Mouse (Mus musculus): ENCODE results near the gene Zswim9. TPM values are rescaled to one million over a fixed set of nuclear protein-coding genes. Genes with fewer than 3 reads are reported as not detected.
"Not testable (repeated sequence)": the region's sequence is repeated elsewhere in the genome, so short reads cannot be mapped to it uniquely, and the experiment has no call there.

The Zswim9 gene
- polyA plus RNA-seq, 1 experiment from 2014 or later, result 16.0 TPM

- Histone ChIP-seq H3K9me3 (no peaks in the 10 kb centered on the region), H3K27me3 (no peaks in the 10 kb centered on the region), H3K27ac (no peak overlapping the region), H3K36me3 (peaks cover 99% of the 10 kb centered on the region), H3K4me3 (replicated peaks) (no peak overlapping the region), H3K4me1 (replicated peaks) (no peaks in the 10 kb centered on the region), H3K4me2 (replicated peaks) (no peak overlapping the region), H3K9ac (replicated peaks) (no peak overlapping the region)
- no peak for ATAC-seq
- 90% methylated on average over 7 of the region's 7 CpGs for WGBS
These were observed 16.7 kb upstream of the Zswim9 start for GRCm38 (mm10) chr7:13295256-13295655.

DNA sequence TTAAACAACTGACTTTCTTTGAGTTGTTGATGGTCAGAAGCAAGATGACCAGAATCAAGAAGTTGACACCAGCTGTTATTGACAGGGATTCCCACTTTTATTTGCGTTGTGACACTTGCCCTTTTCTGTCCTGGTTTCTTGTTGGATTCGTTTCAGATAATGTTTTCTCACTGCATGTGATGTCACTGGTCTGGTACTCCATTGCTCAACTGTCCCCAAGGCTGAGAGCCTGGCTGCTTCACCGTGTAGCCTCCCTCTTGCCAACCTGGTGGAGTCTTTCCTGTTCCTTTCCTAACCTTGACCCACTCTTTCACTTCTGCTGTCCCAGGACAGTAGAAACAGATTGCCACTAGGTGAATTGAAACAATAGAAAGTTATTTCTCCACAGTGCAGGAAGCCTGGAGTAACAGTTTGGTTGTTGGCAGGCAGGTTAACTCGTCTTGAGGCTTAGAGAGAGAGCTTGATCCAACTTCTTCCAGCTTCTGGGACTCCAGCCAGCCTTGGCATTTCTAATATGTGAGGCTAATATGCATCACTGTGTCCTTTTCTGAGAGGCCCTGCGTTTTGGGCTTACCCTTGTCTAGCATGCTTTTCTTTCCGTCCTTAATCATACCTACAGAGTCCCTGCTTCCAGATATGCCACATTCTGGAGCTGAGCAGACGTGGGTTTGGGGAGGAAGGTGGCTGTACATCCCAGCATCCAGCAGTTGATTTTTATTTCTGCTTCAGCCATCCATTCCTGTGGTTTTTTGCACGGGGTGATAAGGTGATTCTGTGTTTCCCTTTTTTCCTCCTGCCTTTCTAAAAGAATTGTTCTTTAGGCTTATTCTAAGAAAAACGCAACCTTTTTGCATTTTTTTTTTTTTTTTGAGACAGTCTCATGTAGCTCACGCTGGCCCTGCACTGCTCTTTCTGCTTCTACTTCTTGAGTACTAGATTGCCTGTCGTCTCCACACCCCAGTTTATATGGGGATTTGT, 15.6 kb upstream of the Zswim9 start:
- Histone ChIP-seq H3K4me3 (replicated peaks) (no peak overlapping the region), H3K27me3 (no peaks in the 10 kb centered on the region), H3K9me3 (no peaks in the 10 kb centered on the region), H3K36me3 (peaks cover 99% of the 10 kb centered on the region), H3K4me2 (replicated peaks) (no peak overlapping the region), H3K9ac (replicated peaks) (no peak overlapping the region), H3K4me1 (replicated peaks) (no peaks in the 10 kb centered on the region), H3K27ac (no peak overlapping the region)
- no peak for ATAC-seq
- WGBS, result 90% methylated on average over 11 of the region's 11 CpGs

- peaks cover 84% of the 10 kb centered on the region for H3K36me3 ChIP-seq
- H3K4me3 ChIP-seq (replicated peaks), result no peak overlapping the region
- no peaks in the 10 kb centered on the region for H3K27me3 ChIP-seq
- no peak overlapping the region for H3K4me2 ChIP-seq (replicated peaks)
- no peaks in the 10 kb centered on the region for H3K4me1 ChIP-seq (replicated peaks)
- no peaks in the 10 kb centered on the region for H3K9me3 ChIP-seq
- no peak for ATAC-seq
- 92% methylated on average over 2 of the region's 2 CpGs for WGBS
- no peak overlapping the region for H3K27ac ChIP-seq
- no peak overlapping the region for H3K9ac ChIP-seq (replicated peaks)
These were observed 12.8 kb upstream of the Zswim9 start for GRCm38 (mm10) chr7:13291370-13291769.

- Histone ChIP-seq H3K9ac (replicated peaks) (no peak overlapping the region), H3K4me1 (replicated peaks) (no peaks in the 10 kb centered on the region), H3K36me3 (peaks cover 83% of the 10 kb centered on the region), H3K27me3 (no peaks in the 10 kb centered on the region), H3K9me3 (no peaks in the 10 kb centered on the region), H3K27ac (no peak overlapping the region), H3K4me2 (replicated peaks) (no peak overlapping the region), H3K4me3 (replicated peaks) (no peak overlapping the region)
- ATAC-seq, result no peak
- WGBS, result 95% methylated on average over 1 of the region's 1 CpGs
These were observed 11.6 kb upstream of the Zswim9 start for GRCm38 (mm10) chr7:13290041-13290675.

DNA sequence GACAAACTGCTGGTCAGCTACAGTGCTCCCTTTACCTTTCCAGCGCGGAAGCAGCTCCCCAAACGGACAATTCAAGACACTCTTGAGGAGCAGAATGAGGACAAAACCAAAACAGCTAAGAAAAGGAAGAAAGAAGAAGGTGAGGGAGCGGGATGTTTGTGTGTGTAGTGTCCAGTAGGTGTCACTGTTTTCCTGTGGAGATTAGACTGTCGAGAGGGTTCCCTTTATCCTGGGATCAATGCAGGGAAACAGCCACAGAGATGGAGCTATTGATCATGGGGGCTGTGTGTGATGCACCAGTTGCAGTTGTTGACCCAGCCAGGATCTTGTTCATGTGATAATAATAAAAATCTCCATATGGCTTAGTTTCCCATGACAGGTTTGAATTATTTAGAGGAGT, 10.1 kb upstream of the Zswim9 start:
- Histone ChIP-seq H3K4me1 (replicated peaks) (no peaks in the 10 kb centered on the region), H3K9ac (replicated peaks) (no peak overlapping the region), H3K9me3 (no peaks in the 10 kb centered on the region), H3K36me3 (peaks cover 79% of the 10 kb centered on the region), H3K4me3 (replicated peaks) (no peak overlapping the region), H3K4me2 (replicated peaks) (no peak overlapping the region), H3K27ac (no peak overlapping the region), H3K27me3 (no peaks in the 10 kb centered on the region)
- WGBS, result 50% methylated on average over 5 of the region's 5 CpGs
- peak; percentile 70 for ATAC-seq

DNA sequence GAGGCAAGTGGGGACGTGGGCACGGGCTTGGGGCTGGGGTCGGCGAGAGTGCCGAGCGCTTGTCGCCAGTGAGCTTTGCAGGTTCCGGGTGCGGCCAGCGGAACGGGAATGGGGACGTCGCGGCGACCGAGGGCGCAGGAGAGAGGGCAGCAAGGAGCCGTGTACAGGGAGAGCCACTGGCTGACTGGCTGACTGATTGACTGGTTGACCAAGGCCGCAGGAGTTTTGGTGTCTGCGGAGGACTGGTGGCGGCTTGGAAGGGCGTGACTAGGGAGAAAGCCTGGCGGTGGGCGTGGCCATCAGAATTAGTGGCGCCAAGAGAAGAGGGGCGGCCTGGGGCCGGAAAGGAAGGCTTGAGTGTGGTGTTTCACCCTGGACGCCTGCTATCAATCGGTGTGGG, 436 bp upstream of the Zswim9 start:
- peaks cover 45% of the 10 kb centered on the region for H3K36me3 ChIP-seq
- H3K27me3 ChIP-seq; H3K4me1 ChIP-seq (replicated peaks); H3K9ac ChIP-seq (replicated peaks); H3K9me3 ChIP-seq: not testable (repeated sequence)
- peak overlapping the region; percentile 73 for H3K4me2 ChIP-seq (replicated peaks)
- WGBS, result under 1% methylated on average over 15 of the region's 29 CpGs
- H3K4me3 ChIP-seq (replicated peaks), result peak overlapping the region; percentile 57
- ATAC-seq, result peak; percentile 73
- H3K27ac ChIP-seq, result peak overlapping the region; percentile 85

GRCm38 (mm10) chr7:13277833-13278232, 688 bp downstream of the Zswim9 start:
- 36% methylated on average over 2 of the region's 2 CpGs for WGBS
- Histone ChIP-seq H3K36me3 (peaks cover 50% of the 10 kb centered on the region), H3K4me1 (replicated peaks) (peaks cover 10% of the 10 kb centered on the region), H3K27ac (no peak overlapping the region), H3K4me3 (replicated peaks) (peak overlapping the region; percentile 57), H3K4me2 (replicated peaks) (peak overlapping the region; percentile 73), H3K9me3 (no peaks in the 10 kb centered on the region), H3K27me3 (no peaks in the 10 kb centered on the region), H3K9ac (replicated peaks) (peak overlapping the region; percentile 69)
- no peak; the same call in none of the 2 replicates for ATAC-seq

DNA sequence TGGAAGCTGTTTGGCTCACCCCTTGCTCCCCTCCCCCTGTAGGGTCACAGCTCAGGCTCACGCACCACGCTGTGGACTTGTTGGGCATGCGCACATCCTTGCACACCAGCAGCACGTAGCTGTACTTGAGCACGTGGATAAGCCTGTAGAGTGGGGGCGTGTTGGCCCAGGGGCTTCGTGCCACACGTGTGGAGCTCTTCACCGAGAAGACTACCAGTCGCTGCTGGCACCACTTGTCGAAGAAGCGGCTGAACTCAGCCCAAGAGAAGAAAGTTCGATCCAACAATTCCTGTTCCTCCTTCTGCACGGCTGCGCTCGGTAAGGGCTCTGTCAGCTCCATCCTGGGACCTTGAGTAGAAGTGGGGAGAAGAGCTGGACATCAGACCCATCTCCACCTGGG, 1.4 kb downstream of the Zswim9 start, which contains the start of gene Lig1:
Gene Lig1, plus strand, starts transcription at position 203 of the 400 bp plus-strand sequence.
- 96% methylated on average over 16 of the region's 16 CpGs for WGBS
- H3K27ac ChIP-seq, result no peak within 1 kb of the TSS; the same call in 1 of the 2 replicates
- no peak for ATAC-seq

GRCm38 (mm10) chr7:13271704-13272103, 6.8 kb downstream of the Zswim9 start:
- Histone ChIP-seq H3K27ac (no peak overlapping the region), H3K27me3 (no peaks in the 10 kb centered on the region), H3K9me3 (no peaks in the 10 kb centered on the region), H3K4me3 (replicated peaks) (no peak overlapping the region), H3K36me3 (peaks cover 39% of the 10 kb centered on the region), H3K9ac (replicated peaks) (no peak overlapping the region), H3K4me1 (replicated peaks) (no peaks in the 10 kb centered on the region), H3K4me2 (replicated peaks) (no peak overlapping the region)
- no peak for ATAC-seq
- 93% methylated on average over 1 of the region's 1 CpGs for WGBS

More for the DNA sequence above, 1.4 kb downstream of the Zswim9 start, which contains the start of gene Lig1:
- H3K36me3 ChIP-seq, result peaks cover 49% of the 10 kb centered on the region
- H3K27me3 ChIP-seq, result no peaks in the 10 kb centered on the region
- peak within 1 kb of the TSS; percentile 73 for H3K4me2 ChIP-seq (replicated peaks)
- peaks cover 10% of the 10 kb centered on the region for H3K4me1 ChIP-seq (replicated peaks)
- H3K9ac ChIP-seq (replicated peaks), result peak within 1 kb of the TSS; percentile 69
- no peaks in the 10 kb centered on the region for H3K9me3 ChIP-seq
- peak within 1 kb of the TSS; percentile 57 for H3K4me3 ChIP-seq (replicated peaks)

DNA sequence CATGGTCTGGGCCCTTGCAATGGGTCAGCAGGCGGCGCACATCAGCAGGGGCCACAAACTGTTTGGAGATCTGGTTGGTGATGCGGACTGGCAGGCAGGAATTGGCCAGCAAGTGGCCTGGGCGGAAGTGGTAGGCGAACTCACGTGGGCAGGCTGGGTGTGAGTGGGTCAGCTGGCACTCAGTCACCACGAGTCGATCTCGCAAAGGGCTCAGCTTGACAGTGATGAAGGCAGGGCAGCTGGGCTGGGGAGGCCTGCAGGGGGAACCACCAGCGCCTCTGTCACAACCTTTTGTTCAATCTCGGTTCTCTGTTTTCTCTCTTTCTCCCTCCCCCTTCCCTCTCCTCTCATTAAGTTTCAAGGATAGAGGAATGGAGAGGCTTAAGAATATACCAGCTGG, 9.1 kb downstream of the Zswim9 start:
- 76% methylated on average over 11 of the region's 11 CpGs for WGBS
- H3K9me3 ChIP-seq, result no peaks in the 10 kb centered on the region

DNA sequence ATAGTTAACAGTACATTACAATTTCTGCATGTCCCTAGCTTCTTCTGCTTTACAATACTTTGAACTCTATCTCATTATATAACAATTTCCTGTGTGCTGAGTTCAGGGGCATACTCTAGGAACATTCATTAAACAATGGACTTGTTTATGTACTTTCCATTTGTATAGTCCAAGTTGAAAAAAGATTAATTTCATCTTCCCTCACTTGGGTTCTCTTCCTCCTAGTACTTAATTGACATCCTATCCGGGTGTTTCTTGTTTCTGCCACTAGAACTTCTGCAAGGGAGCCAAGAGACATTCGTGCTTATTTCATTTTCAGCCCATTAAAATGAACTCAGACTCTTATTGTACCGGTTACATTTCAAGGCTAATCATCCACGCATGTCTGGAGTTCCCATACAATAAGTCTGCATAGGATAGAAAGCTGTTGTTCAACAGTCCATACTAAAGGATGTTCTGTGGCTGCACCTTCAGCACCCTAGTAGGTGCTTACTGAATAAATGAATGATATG, 9.7 kb downstream of the Zswim9 start:
- H3K27me3 ChIP-seq, result no peaks in the 10 kb centered on the region
- H3K27ac ChIP-seq, result no peak overlapping the region
- 91% methylated on average over 4 of the region's 4 CpGs for WGBS
- no peak overlapping the region for H3K4me3 ChIP-seq (replicated peaks)
- peaks cover 18% of the 10 kb centered on the region for H3K36me3 ChIP-seq
- no peak overlapping the region for H3K9ac ChIP-seq (replicated peaks)
- ATAC-seq, result no peak
- no peak overlapping the region for H3K4me2 ChIP-seq (replicated peaks)
- no peaks in the 10 kb centered on the region for H3K9me3 ChIP-seq
- no peaks in the 10 kb centered on the region for H3K4me1 ChIP-seq (replicated peaks)

More for the DNA sequence above, 9.1 kb downstream of the Zswim9 start:
- Histone ChIP-seq H3K27ac (no peak overlapping the region), H3K27me3 (no peaks in the 10 kb centered on the region), H3K36me3 (peaks cover 23% of the 10 kb centered on the region), H3K4me2 (replicated peaks) (no peak overlapping the region), H3K9ac (replicated peaks) (no peak overlapping the region), H3K4me3 (replicated peaks) (no peak overlapping the region), H3K4me1 (replicated peaks) (no peaks in the 10 kb centered on the region)
- ATAC-seq, result no peak

DNA sequence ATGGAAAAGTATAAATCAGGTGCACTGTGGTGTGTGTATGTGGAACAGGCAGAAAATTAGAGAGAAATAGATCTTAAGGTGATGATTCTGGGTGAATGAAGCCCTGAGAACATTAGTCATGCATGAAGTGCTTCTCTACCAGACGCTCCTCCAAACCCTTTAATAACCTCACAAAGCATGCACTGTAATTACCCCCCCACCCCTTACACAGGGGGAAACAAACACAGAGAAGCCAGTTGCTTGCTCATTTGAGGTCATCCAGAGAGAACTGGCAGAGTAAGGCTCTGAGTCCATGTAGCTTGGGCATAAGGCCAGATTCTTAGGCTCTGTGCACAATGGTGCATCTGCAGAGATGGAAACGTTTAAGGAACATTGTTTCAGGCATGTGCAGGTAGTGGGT, 14.1 kb downstream of the Zswim9 start:
- 63% methylated on average over 2 of the region's 2 CpGs for WGBS
- no peak overlapping the region for H3K27ac ChIP-seq
- no peaks in the 10 kb centered on the region for H3K4me1 ChIP-seq (replicated peaks)
- H3K4me2 ChIP-seq (replicated peaks), result no peak overlapping the region
- H3K36me3 ChIP-seq, result peaks cover 25% of the 10 kb centered on the region
- no peaks in the 10 kb centered on the region for H3K27me3 ChIP-seq
- no peak overlapping the region for H3K9ac ChIP-seq (replicated peaks)
- no peaks in the 10 kb centered on the region for H3K9me3 ChIP-seq
- peak; percentile 26; the same call in 1 of the 2 replicates for ATAC-seq
- H3K4me3 ChIP-seq (replicated peaks), result no peak overlapping the region
